Mouse (Mus musculus) limb, embryonic 14.5 days (tissue): ENCODE measurements around the gene Senp1. TPM values are rescaled to one million over a fixed set of nuclear protein-coding genes. Genes with fewer than 3 reads are reported as not detected.

ENCODE experiments used
- ATAC-seq: fragments of 200-750 bp; cut with Nextera tagmentation; 2 replicates; pipeline ENCODE4 v1.8.0; 2017; ENCODE audit warnings: low read depth, moderate number of reproducible peaks, moderate TSS enrichment; ENCODE audit not compliant: low FRiP score
- DNase-seq: peaks from one replicate; pipeline ENCODE4 v3.0.0-alpha.2; 2015; ENCODE audit warnings: low spot score
- H3K27ac ChIP-seq: fragments of 300-500 bp; sonication (generic); replicated peaks from 2 replicates; pipeline ENCODE4 v1.5.1; 2014; ENCODE audit warnings: low read depth, mild to moderate bottlenecking, low read length, moderate library complexity, mixed read lengths
- H3K27me3 ChIP-seq: fragments of 300-500 bp; sonication (generic); 2 replicates; pipeline ENCODE4 v1.6.1; 2014; ENCODE audit warnings: low read length, mixed read lengths; ENCODE audit not compliant: control insufficient read depth, insufficient read depth
- H3K36me3 ChIP-seq: fragments of 300-500 bp; sonication (generic); 2 replicates; pipeline ENCODE4 v1.6.1; 2014; ENCODE audit warnings: mild to moderate bottlenecking, low read length, moderate library complexity, mixed read lengths; ENCODE audit not compliant: control insufficient read depth, insufficient read depth
- H3K4me1 ChIP-seq: fragments of 300-500 bp; sonication (generic); 2 replicates; pipeline ENCODE4 v1.6.1; 2014; ENCODE audit warnings: antibody characterized with exemption, low read length, mixed read lengths; ENCODE audit not compliant: control insufficient read depth, insufficient read depth
- H3K4me2 ChIP-seq: fragments of 300-500 bp; sonication (generic); replicated peaks from 2 replicates; pipeline ENCODE4 v1.6.1; 2014; ENCODE audit warnings: low read depth, mild to moderate bottlenecking, low read length, moderate library complexity; ENCODE audit not compliant: severe bottlenecking
- H3K4me3 ChIP-seq: fragments of 300-500 bp; sonication (generic); replicated peaks from 2 replicates; pipeline ENCODE4 v1.5.1; 2014; ENCODE audit warnings: low read length
- H3K9ac ChIP-seq: fragments of 300-500 bp; sonication (generic); 2 replicates; pipeline ENCODE4 v1.6.1; 2014; ENCODE audit warnings: mild to moderate bottlenecking, low read depth, low read length, moderate library complexity; ENCODE audit not compliant: severe bottlenecking
- H3K9me3 ChIP-seq: fragments of 300-500 bp; sonication (generic); 2 replicates; pipeline ENCODE4 v1.6.1; 2016; ENCODE audit warnings: low read length; ENCODE audit not compliant: control insufficient read depth
- POLR2A ChIP-seq: fragments of 200-500 bp; IDR thresholded peaks from 2 replicates; pipeline ENCODE4 v1.8.0; 2012; ENCODE audit warnings: inconsistent platforms, mild to moderate bottlenecking, moderate library complexity, borderline replicate concordance; ENCODE audit not compliant: insufficient read depth, insufficient read length; ENCODE audit errors: extremely low read depth
- WGBS: fragments of 180-500 bp; shearing (Covaris S2); extraction: QIAGEN DNeasy Blood & Tissue Kit; methylation state at CpG from one replicate; pipeline ENCODE4 v1.1.7; 2014; 5-methylcytosine and 5-hydroxymethylcytosine counted together
- polyA plus RNA-seq, 2 experiments: library from polyadenylated mRNA; depleted of rRNA in 1 of 2; stranded (reverse) in 1 of 2; unstranded in 1 of 2; fragments of >200 nt; fragmentation: Nextera tagmentation in 1 of 2; extraction: Ambion mirVana in 1 of 2; gene quantifications; 2 replicates each; pipeline versions ENCODE4 v1.2.1 to v1.2.3; 2012 to 2014

Senp1 gene
- polyA plus RNA-seq, 2 experiments, result 30.5 to 32.5 TPM

DNA sequence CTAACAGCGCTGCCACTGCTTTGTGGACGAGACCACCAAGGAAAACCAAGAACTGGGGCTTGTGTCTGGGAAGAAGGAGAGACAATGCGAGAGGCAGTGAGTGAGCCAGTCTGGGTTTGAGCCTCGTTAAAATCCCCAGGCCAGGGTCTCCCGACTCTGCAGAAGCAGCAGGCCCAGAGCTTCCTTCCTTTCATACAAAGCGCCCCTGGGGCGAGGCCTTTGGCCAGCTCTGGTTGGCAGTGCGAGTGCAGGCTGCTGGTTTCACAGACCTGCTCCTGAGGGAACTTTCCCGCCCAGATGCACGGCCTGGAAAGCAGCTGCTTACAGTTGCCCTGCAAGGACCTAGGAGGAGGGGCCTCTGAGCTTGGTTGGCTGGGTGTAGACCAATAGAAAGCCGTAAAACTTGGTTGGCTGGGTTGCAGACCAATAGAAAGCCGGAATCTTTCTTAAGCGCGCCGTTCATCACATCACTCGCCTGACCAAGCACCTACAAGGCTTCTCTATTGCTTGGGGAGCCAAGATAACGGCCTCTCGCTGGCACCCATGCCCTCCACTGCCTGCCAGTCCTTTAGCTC lies 100.7 kb downstream of the Senp1 start:
- H3K9ac ChIP-seq, result peak overlapping the region; percentile 50
- peak overlapping the region; percentile 89 for H3K27ac ChIP-seq
- peak overlapping the region; percentile 45 for H3K4me2 ChIP-seq
- no peak for TF ChIP-seq POLR2A
- no peaks in the 10 kb centered on the region for H3K27me3 ChIP-seq
- DNase-seq (peak; percentile 96), ATAC-seq (peak; percentile 95)
- H3K9me3 ChIP-seq, result no peaks in the 10 kb centered on the region
- peaks cover 31% of the 10 kb centered on the region for H3K4me1 ChIP-seq
- peaks cover 86% of the 10 kb centered on the region for H3K36me3 ChIP-seq
- peak overlapping the region; percentile 22 for H3K4me3 ChIP-seq
- 6% methylated on average over 18 of the region's 18 CpGs for WGBS

DNA sequence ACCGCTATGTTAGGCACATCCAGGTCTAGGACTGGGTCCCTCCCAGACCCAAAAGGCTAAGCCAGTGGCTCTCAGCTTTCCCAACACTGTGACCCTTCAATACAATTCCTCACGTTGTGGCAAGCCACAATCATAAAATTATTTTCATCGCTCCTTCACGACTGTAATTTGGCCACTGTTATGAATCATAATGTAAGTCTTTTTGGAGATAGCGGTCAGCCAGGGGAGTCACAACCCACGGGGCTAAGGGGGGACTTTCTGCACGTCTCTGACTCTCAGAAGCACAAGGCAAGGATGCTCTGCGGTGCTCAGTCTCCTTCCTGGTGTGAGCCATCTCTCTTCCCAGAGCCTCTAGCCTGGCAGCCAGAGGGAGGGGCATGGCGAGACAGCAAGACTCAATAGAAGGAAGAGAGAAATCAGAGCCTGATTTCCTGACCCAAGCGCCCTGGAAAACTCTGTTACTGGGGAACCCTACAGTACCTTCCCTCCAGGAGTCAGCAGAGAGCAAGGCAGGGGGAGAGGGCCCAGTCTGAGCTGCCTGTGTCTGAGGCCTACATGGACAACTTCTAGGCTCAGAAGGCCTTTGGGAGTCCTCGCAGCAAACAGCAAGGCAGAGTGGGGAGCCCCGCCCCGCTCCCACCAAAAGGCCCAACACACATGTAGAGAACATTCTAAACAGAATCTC lies 101.4 kb downstream of the Senp1 start:
- peaks cover 27% of the 10 kb centered on the region for H3K4me1 ChIP-seq
- no peak for TF ChIP-seq POLR2A
- H3K4me3 ChIP-seq, result peak overlapping the region; percentile 5; the same call in 1 of the 2 replicates
- H3K9me3 ChIP-seq, result no peaks in the 10 kb centered on the region
- WGBS, result 46% methylated on average over 13 of the region's 13 CpGs
- H3K27me3 ChIP-seq, result no peaks in the 10 kb centered on the region
- peak overlapping the region; percentile 45; the same call in 1 of the 2 replicates for H3K4me2 ChIP-seq
- H3K9ac ChIP-seq, result peak overlapping the region; percentile 50
- no peak for DNase-seq
- peak; percentile 36; the same call in 1 of the 2 replicates for ATAC-seq
- peaks cover 88% of the 10 kb centered on the region for H3K36me3 ChIP-seq
- H3K27ac ChIP-seq, result peak overlapping the region; percentile 89

DNA sequence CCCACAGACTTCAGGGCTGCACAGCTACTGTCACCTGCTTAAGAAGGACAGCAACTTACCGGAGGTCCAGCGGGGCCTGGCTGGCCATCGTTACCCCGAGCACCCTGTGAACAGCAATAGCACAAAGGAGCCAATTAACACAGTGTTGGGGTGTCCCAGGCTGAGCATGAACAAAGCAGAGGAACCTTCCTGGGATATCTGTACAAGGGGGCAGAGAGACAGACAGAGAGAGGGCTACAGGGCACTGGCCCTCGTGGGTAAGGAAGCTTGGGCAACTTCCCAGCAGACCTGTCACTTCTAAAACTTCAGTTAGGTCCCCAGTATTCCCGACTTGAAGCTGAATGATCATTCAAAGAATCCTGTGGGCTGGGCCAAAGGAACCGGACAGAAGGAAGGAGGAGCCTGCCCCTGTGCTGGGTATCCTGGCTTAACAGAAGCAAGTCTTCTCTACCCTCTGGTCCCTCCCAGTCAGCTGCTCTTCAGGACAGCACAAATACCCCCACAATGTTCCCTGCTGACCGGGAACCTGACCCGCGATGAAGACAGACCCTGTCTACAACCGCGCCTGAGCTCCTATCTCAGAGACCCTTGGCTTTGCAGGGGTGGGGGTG lies 102.2 kb downstream of the Senp1 start:
- H3K27me3 ChIP-seq, result no peaks in the 10 kb centered on the region
- no peaks in the 10 kb centered on the region for H3K9me3 ChIP-seq
- H3K36me3 ChIP-seq, result peaks cover 88% of the 10 kb centered on the region
- WGBS, result 36% methylated on average over 12 of the region's 12 CpGs
- no peak overlapping the region for H3K4me3 ChIP-seq
- no peak for DNase-seq
- no peak for TF ChIP-seq POLR2A
- peak overlapping the region; percentile 49; the same call in 1 of the 2 replicates for H3K27ac ChIP-seq
- no peak for ATAC-seq
- H3K9ac ChIP-seq, result peak overlapping the region; percentile 28; the same call in 1 of the 2 replicates
- no peak overlapping the region for H3K4me2 ChIP-seq
- H3K4me1 ChIP-seq, result peaks cover 27% of the 10 kb centered on the region

DNA sequence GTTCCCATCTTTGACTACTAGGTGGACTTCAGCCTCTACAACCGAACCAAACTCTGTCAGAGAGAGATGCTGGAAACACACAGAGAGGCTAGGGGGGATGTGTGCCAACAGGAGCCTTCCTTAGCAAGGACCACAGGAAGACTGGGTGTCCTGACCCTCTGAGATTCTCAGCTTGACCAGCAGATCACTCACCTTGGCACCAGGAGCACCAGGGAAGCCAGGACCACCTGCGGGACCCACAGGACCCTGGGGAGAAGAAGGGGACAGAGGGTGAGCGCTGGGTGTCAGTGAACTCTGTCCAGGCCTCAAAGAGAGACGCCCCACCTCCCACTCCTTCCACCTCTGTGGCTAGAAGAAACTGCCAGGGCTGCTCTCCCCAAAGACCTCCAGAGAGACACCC lies 102.8 kb downstream of the Senp1 start:
- Histone ChIP-seq H3K9ac (peak overlapping the region; percentile 28; the same call in 1 of the 2 replicates), H3K4me2 (no peak overlapping the region), H3K4me3 (no peak overlapping the region), H3K27me3 (no peaks in the 10 kb centered on the region), H3K27ac (peak overlapping the region; percentile 58; the same call in 1 of the 2 replicates), H3K4me1 (peaks cover 27% of the 10 kb centered on the region), H3K36me3 (peaks cover 88% of the 10 kb centered on the region), H3K9me3 (no peaks in the 10 kb centered on the region)
- no peak for TF ChIP-seq POLR2A
- no peak for ATAC-seq
- 24% methylated on average over 4 of the region's 4 CpGs for WGBS
- DNase-seq, result no peak

DNA sequence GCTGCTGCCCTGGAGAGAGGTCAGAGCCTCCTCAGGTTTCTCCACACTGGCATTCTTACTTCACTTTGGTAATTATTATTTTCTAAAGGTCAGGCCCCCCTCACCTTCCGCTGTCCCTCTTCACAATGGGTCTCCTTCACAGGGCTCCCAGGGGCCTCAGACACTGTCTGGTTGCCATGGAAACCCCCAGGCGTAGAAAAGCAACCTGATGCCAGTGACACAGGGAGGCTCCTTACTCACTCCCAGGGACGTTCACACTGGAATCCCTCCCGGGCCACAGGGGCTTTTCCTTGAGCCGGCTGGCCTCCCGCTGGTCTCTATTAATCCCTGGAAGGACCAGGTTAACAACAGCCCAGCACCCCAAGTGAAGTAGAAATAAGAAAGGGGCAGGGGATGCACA lies 103.4 kb downstream of the Senp1 start:
- Histone ChIP-seq H3K9ac (no peak overlapping the region), H3K9me3 (no peaks in the 10 kb centered on the region), H3K4me2 (no peak overlapping the region), H3K27ac (peak overlapping the region; percentile 52), H3K36me3 (peaks cover 89% of the 10 kb centered on the region), H3K4me3 (no peak overlapping the region), H3K4me1 (peaks cover 27% of the 10 kb centered on the region), H3K27me3 (no peaks in the 10 kb centered on the region)
- no peak for DNase-seq
- 6% methylated on average over 6 of the region's 6 CpGs for WGBS
- no peak for TF ChIP-seq POLR2A
- ATAC-seq, result no peak
